Mouse (Mus musculus) lung, adult 2 months (tissue): ENCODE results near the gene Crim1.
A peak's percentile ranks its signal among the peaks of the same experiment; 100 is the strongest.

Experiments
- CTCF ChIP-seq: fragments of 200-500 bp; IDR thresholded peaks from 2 replicates; pipeline ENCODE4 v1.5.1; 2011; ENCODE audit warnings: mild to moderate bottlenecking, low read length, control low read depth; ENCODE audit not compliant: insufficient read depth
- POLR2A ChIP-seq: fragments of 200-500 bp; IDR thresholded peaks from 2 replicates; pipeline ENCODE4 v1.6.1; 2011; ENCODE audit warnings: low read depth, mild to moderate bottlenecking, control low read depth, low read length, borderline replicate concordance; ENCODE audit errors: extremely low read depth

GRCm38 (mm10) chr17:78417381-78418281 lies 217.6 kb downstream of the Crim1 start, which contains the start of gene Fez2:
- TF ChIP-seq CTCF (no peak), POLR2A (peak; percentile 52; the same call in 1 of the 2 replicates)
